Mouse (Mus musculus): ENCODE data around the gene Cdyl.

- TF ChIP-seq CTCF (IDR thresholded peaks at IDR 0.05; ENCODE audit: low read depth): peak; percentile 87
- no peak for TF ChIP-seq EP300 (IDR thresholded peaks at IDR 0.05; ENCODE audit: low read depth)
These were observed 112.3 kb downstream of the Cdyl start for GRCm38 (mm10) chr13:35771968-35772382.
